15 mouse cellular contexts compared by ENCODE assay signal in the genomic region with DNA sequence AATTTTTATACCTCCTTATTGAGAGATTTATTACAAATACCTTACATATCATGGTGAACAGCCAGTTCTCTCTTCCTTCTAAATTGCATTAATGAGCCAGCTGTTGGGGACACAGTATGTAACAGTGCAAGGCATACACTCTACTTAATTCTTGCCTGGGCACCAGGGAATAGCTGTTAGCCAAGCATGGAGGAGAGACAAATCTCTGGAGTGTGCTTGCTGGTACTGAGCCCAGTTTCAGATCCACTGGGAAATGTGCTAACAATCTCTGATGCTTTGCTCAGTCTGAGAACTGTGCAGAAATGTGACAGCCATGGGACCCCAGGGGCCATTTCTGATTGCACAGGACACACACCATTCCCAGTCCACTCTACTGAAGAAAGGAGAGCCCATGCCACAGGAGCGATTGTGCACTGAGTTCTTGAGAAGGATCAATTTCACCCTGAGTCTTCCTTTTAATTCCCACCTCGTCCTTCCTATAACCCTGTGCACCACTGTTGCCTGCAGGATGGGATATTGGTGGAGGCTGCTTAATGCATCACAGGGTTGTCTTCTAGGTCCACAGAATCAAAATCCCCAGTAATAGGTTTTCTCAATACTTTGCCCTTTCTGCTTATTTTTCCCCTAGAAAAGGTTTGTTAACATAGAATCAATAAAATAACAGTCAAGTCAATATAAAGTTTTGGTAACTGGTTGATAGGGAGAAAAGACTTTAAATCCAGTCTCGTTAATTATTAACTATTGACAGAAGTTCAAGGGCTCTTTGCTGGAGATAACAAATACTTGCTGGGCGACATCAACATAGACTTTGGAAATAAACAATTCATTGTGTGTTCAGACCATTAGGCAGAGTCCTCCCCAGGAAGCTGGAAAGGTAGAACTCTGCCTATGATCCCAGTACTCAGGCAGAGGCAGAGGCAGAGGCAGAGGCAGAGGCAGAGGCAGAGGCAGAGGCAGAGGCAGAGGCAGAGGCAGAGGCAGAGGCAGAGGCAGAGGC. TPM values are rescaled to one million over a fixed set of nuclear protein-coding genes. Genes with fewer than 3 reads are reported as not detected.
DNase-seq lines count a peak whose midpoint lies in the region; ATAC-seq and TF ChIP-seq lines count a peak whose summit lies in the region.
"Had no signal": no experiment of that assay in that cellular context is flagged by ENCODE, and none has a peak within 500 bp of the region (broad histone marks: within the 10 kb centered on the region; RNA-seq: fewer than 3 reads in every experiment).

No protein-coding gene starts in this region.

- intact Hi-C loops in heart, postnatal 25 days (cut with DNase I) = no loop called here
- intact Hi-C loops in gastrocnemius, adult 2 months (cut with DNase I) = no loop called here

- no peaks in the 10 kb centered on the region for H3K27me3 ChIP-seq in limb, embryonic 14.5 days (ENCODE audit: control insufficient read depth, insufficient read depth, low read length)
- H3K27me3 ChIP-seq in neural tube, embryonic 14.5 days (ENCODE audit: control insufficient read depth, insufficient read depth, low read length) = no peaks in the 10 kb centered on the region
- H3K27me3 ChIP-seq in kidney, adult 2 months (replicated peaks; ENCODE audit: control insufficient read depth, insufficient read depth, low read length) = no peaks in the 10 kb centered on the region
- H3K27me3 ChIP-seq: CH12.LX; midbrain, embryonic 12.5 days had no signal

- TF ChIP-seq POLR2A in limb, embryonic 14.5 days (IDR thresholded peaks at IDR 0.05; ENCODE audit: borderline replicate concordance, extremely low read depth, insufficient read depth, insufficient read length) = no peak
- TF ChIP-seq POLR2A in kidney, adult 2 months (IDR thresholded peaks at IDR 0.05; ENCODE audit: low read depth, low read length) = no peak

- no peak overlapping the region for H3K27ac ChIP-seq in gastrocnemius, adult 2 months
- peak overlapping the region; percentile 50; the same call in 1 of the 2 replicates for H3K27ac ChIP-seq in limb, embryonic 14.5 days (replicated peaks; ENCODE audit: low read depth, low read length)
- no peak overlapping the region for H3K27ac ChIP-seq in neural tube, embryonic 14.5 days (ENCODE audit: low read depth, low read length)
- H3K27ac ChIP-seq in kidney, adult 2 months (ENCODE audit: insufficient read depth, low read depth, low read length) = no peak overlapping the region
- H3K27ac ChIP-seq: kidney, postnatal 0 days; midbrain, embryonic 12.5 days had no signal

- H3K36me3 ChIP-seq in limb, embryonic 14.5 days (ENCODE audit: control insufficient read depth, insufficient read depth, low read length) = no peaks in the 10 kb centered on the region
- no peaks in the 10 kb centered on the region for H3K36me3 ChIP-seq in neural tube, embryonic 14.5 days (ENCODE audit: control insufficient read depth, insufficient read depth, low read length)
- H3K36me3 ChIP-seq in kidney, adult 2 months (ENCODE audit: control insufficient read depth, insufficient read depth, low read length) = no peaks in the 10 kb centered on the region
- H3K36me3 ChIP-seq: midbrain, embryonic 12.5 days had no signal

- H3K4me3 ChIP-seq in gastrocnemius, adult 2 months = no peak overlapping the region
- no peak overlapping the region for H3K4me3 ChIP-seq in limb, embryonic 14.5 days (replicated peaks; ENCODE audit: low read length)
- H3K4me3 ChIP-seq in neural tube, embryonic 14.5 days (ENCODE audit: low read depth, low read length) = no peak overlapping the region
- no peak overlapping the region for H3K4me3 ChIP-seq in kidney, adult 2 months (ENCODE audit: insufficient read depth, low read depth, low read length)
- H3K4me3 ChIP-seq: midbrain, embryonic 12.5 days had no signal

- peaks cover 7% of the 10 kb centered on the region; the same call in 1 of the 2 replicates for H3K4me1 ChIP-seq in limb, embryonic 14.5 days (ENCODE audit: control insufficient read depth, insufficient read depth, low read length)
- H3K4me1 ChIP-seq in neural tube, embryonic 14.5 days (ENCODE audit: control insufficient read depth, insufficient read depth, low read length) = 0 out of 2 replicates have a peak, but pooled peaks cover 4% of the 10 kb centered on the region
- H3K4me1 ChIP-seq in kidney, adult 2 months (ENCODE audit: control insufficient read depth, insufficient read depth, low read length) = peaks cover 5% of the 10 kb centered on the region; the same call in 1 of the 2 replicates
- H3K4me1 ChIP-seq: midbrain, embryonic 12.5 days had no signal

- TF ChIP-seq CTCF in gastrocnemius, adult 2 months (IDR thresholded peaks at IDR 0.05) = no peak
- no peak for TF ChIP-seq CTCF in kidney, adult 2 months (conservative IDR thresholded peaks at IDR 0.05; ENCODE audit: insufficient read depth, insufficient read length, low read depth, low read length)

- ATAC-seq in limb, embryonic 14.5 days (ENCODE audit: low FRiP score, low read depth) = peak; percentile 72
- ATAC-seq in neural tube, embryonic 14.5 days (ENCODE audit: low read depth) = peak; percentile 89
- ATAC-seq: activated CD4-positive, CD25-positive, alpha-beta regulatory T cell, adult 4 months had no signal

- no peaks in the 10 kb centered on the region for H3K9me3 ChIP-seq in limb, embryonic 14.5 days (ENCODE audit: control insufficient read depth, low read length)
- H3K9me3 ChIP-seq in neural tube, embryonic 14.5 days (ENCODE audit: control insufficient read depth, low read length) = no peaks in the 10 kb centered on the region
- H3K9me3 ChIP-seq: midbrain, embryonic 12.5 days had no signal

- H3K4me2 ChIP-seq in limb, embryonic 14.5 days (replicated peaks; ENCODE audit: low read depth, low read length, severe bottlenecking) = no peak overlapping the region
- no peak overlapping the region for H3K4me2 ChIP-seq in neural tube, embryonic 14.5 days (ENCODE audit: low read depth, low read length)
- H3K4me2 ChIP-seq: midbrain, embryonic 12.5 days had no signal

- 67% methylated on average over 4 of the region's 4 CpGs for WGBS in limb, embryonic 14.5 days
- WGBS in neural tube, embryonic 14.5 days = 77% methylated on average over 4 of the region's 4 CpGs
- WGBS in kidney, adult 2 months = 61% methylated on average over 4 of the region's 4 CpGs

- H3K9ac ChIP-seq in limb, embryonic 14.5 days (ENCODE audit: low read depth, low read length, severe bottlenecking) = no peak overlapping the region
- no peak overlapping the region for H3K9ac ChIP-seq in neural tube, embryonic 14.5 days (replicated peaks; ENCODE audit: low read depth, low read length)
- H3K9ac ChIP-seq: midbrain, embryonic 12.5 days had no signal

- peak; percentile 20 to 29 for DNase-seq in heart, adult 18-20 months
- DNase-seq in heart, postnatal 25 days (ENCODE audit: low spot score) = no peak
- peak; percentile 42 for DNase-seq in gastrocnemius, adult 2 months
- peak; percentile 63 for DNase-seq in limb, embryonic 14.5 days (ENCODE audit: low spot score)
- no peak for DNase-seq in kidney, adult 2 months
- DNase-seq in cerebellum, postnatal 36 days = no peak
- no peak for DNase-seq in kidney, postnatal 14 days
- DNase-seq: cerebellum, adult 9-10 months; left cerebral cortex, postnatal 4 days; thymus, postnatal 25 days had no signal

RNA-seq across cellular contexts. Expression of gene Plcxd2, which starts 25.1 kb away (rescaled TPM):
- under 1 TPM; 0.15 to 0.26 TPM for total RNA-seq in heart, adult 18-20 months (2021)
- total RNA-seq in heart, postnatal 25 days (2021) = under 1 TPM; 0.16 to 0.20 TPM
- under 1 TPM; 0.17 to 0.23 TPM for total RNA-seq in gastrocnemius, adult 2 months (2021)
- 2.6 and 2.8 TPM in 2 replicates for polyA plus RNA-seq in limb, embryonic 14.5 days (2012; rRNA removed)
- polyA plus RNA-seq in limb, embryonic 14.5 days (2014; fragmentation: Nextera tagmentation; extraction: Ambion mirVana) = 1.8 and 2.1 TPM in 2 replicates
- 14.0 and 15.1 TPM in 2 replicates for polyA plus RNA-seq in neural tube, embryonic 14.5 days (2014; fragmentation: Nextera tagmentation; extraction: Ambion mirVana)
- 1.4 and 1.7 TPM in 2 replicates for polyA plus RNA-seq in kidney, adult 2 months (2012; rRNA removed)
- total RNA-seq: CH12.LX had no signal

RNA-seq across cellular contexts. Expression of gene Phldb2, which starts 31.5 kb away (rescaled TPM):
- total RNA-seq in heart, adult 18-20 months (2021) = 10 to 100 TPM in 1 of 2 experiments, 1 to 10 TPM in 1; 9.6 to 10.7 TPM
- 10 to 100 TPM; 16.4 to 17.3 TPM for total RNA-seq in heart, postnatal 25 days (2021)
- 1 to 10 TPM; 5.2 to 6.8 TPM for total RNA-seq in gastrocnemius, adult 2 months (2021)
- polyA plus RNA-seq in limb, embryonic 14.5 days (2012; rRNA removed) = 46.5 and 51.0 TPM in 2 replicates
- 55.8 and 57.9 TPM in 2 replicates for polyA plus RNA-seq in limb, embryonic 14.5 days (2014; fragmentation: Nextera tagmentation; extraction: Ambion mirVana)
- polyA plus RNA-seq in neural tube, embryonic 14.5 days (2014; fragmentation: Nextera tagmentation; extraction: Ambion mirVana) = 4.2 and 9.9 TPM in 2 replicates
- 55.4 and 73.5 TPM in 2 replicates for polyA plus RNA-seq in kidney, adult 2 months (2012; rRNA removed)
- total RNA-seq: CH12.LX had no signal
- polyA plus RNA-seq: activated CD4-positive, CD25-positive, alpha-beta regulatory T cell, adult 4 months had no signal

Comparison
In these comparisons a context has a peak if more than half of its experiments do, and no peak if none do; other contexts are left out.
1. DNase-seq: peak in heart, adult 18-20 months (2 of 2), gastrocnemius, adult 2 months (single experiment) and limb, embryonic 14.5 days (single experiment); none in heart, postnatal 25 days (single experiment), kidney, adult 2 months (single experiment), cerebellum, postnatal 36 days (0 of 2) and kidney, postnatal 14 days (single experiment).